ENCODE assay signal across 7 mouse cellular contexts in genomic region chr11:47987251-47987892, GRCm38 (mm10). TPM values are rescaled to one million over a fixed set of nuclear protein-coding genes. Genes with fewer than 3 reads are reported as not detected.
DNase-seq lines count a peak whose midpoint lies in the region; ATAC-seq and TF ChIP-seq lines count a peak whose summit lies in the region.

No protein-coding gene starts in this region.

- no peaks in the 10 kb centered on the region for H3K9me3 ChIP-seq in lung, embryonic 14.5 days (ENCODE audit: low read depth, low read length)

- H3K4me3 ChIP-seq in lung, embryonic 14.5 days (ENCODE audit: low read depth, low read length): peak overlapping the region; percentile 60; the same call in 1 of the 2 replicates

- no peak for TF ChIP-seq CTCF in lung, embryonic 14.5 days (IDR thresholded peaks at IDR 0.05; ENCODE audit: low read depth)

- no peak overlapping the region for H3K9ac ChIP-seq in lung, embryonic 14.5 days

- peaks cover 30% of the 10 kb centered on the region for H3K27me3 ChIP-seq in lung, embryonic 14.5 days (ENCODE audit: insufficient read depth, low read length)

- ATAC-seq in lung, embryonic 14.5 days (ENCODE audit: insufficient read depth): no peak
- no peak for ATAC-seq in megakaryocyte-erythroid progenitor cell, adult 5-6 weeks (replicated peaks; ENCODE audit: low FRiP score, low TSS enrichment, poor library complexity, severe bottlenecking)

- H3K4me2 ChIP-seq in lung, embryonic 14.5 days: peak overlapping the region; percentile 91

- DNase-seq in lung, embryonic 14.5 days: peak; percentile 22
- no peak for DNase-seq in lung, postnatal 36 days
- peak; percentile 4 to 7 for DNase-seq in frontal cortex, postnatal 25 days (ENCODE audit: low spot score in 2 of 2)
- peak; percentile 32 for DNase-seq in left cerebral cortex, postnatal 25 days (ENCODE audit: low spot score in 2 of 2)
- DNase-seq in right cerebral cortex, postnatal 4 days: peak; percentile 53
- no peak for DNase-seq in kidney, adult 11 months

- H3K4me1 ChIP-seq in lung, embryonic 14.5 days (ENCODE audit: insufficient read depth): no peaks in the 10 kb centered on the region

- H3K27ac ChIP-seq in lung, embryonic 14.5 days (ENCODE audit: low read depth): no peak overlapping the region

- 52% methylated on average over 8 of the region's 8 CpGs for WGBS in lung, embryonic 14.5 days

- intact Hi-C loops in left cerebral cortex, postnatal 25 days (cut with DNase I): no loop called here

- H3K36me3 ChIP-seq in lung, embryonic 14.5 days (ENCODE audit: insufficient read depth): no peaks in the 10 kb centered on the region

RNA-seq across cellular contexts. Expression of gene Sgcd, which starts 1.4 kb away (rescaled TPM):
- 2.5 and 2.7 TPM in 2 replicates for polyA plus RNA-seq in lung, embryonic 14.5 days (2014; fragmentation: Nextera tagmentation; extraction: Ambion mirVana)
- total RNA-seq in left cerebral cortex, postnatal 25 days (2021): 10 to 100 TPM; 11.7 to 17.4 TPM
- not detected in 2 replicates for total RNA-seq in megakaryocyte-erythroid progenitor cell, adult 5-6 weeks (2014; fragmentation: Nextera tagmentation)
- total RNA-seq in megakaryocyte-erythroid progenitor cell, adult 5-6 weeks (2017): not detected in 2 replicates

Comparison
In these comparisons a context has a peak if more than half of its experiments do, and no peak if none do; other contexts are left out.
1. DNase-seq: peak in lung, embryonic 14.5 days (single experiment), frontal cortex, postnatal 25 days (2 of 2), left cerebral cortex, postnatal 25 days (2 of 2) and right cerebral cortex, postnatal 4 days (single experiment); none in lung, postnatal 36 days (single experiment) and kidney, adult 11 months (single experiment).
2. RNA of gene Sgcd, which starts 1.4 kb away (total RNA-seq): 11.7 to 17.4 TPM in left cerebral cortex, postnatal 25 days; not detected in megakaryocyte-erythroid progenitor cell, adult 5-6 weeks; every median in the first group is over 10 times any median in the second.